Comparison of ENCODE assay signal across 10 mouse cellular contexts in the genomic region with DNA sequence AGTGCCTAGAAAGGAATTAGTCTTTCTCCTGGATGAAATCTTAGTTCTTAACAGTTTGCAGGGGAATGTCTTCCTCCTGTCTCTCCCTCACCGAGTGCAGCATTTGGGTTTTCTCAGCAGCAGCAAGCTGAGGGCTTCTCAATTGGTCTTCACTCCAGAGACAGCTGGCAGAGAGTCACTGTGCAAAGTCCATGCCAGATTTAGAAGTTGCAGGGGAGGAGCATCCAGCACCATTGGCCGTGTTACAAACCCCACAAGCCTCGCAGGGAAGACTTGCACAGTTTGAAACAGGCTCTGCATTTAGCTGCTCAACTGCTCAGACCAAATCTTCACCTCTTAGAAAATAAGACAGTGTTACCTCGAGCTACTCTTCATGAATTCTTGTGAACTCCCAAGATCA.
DNase-seq lines count a peak whose midpoint lies in the region; ATAC-seq and TF ChIP-seq lines count a peak whose summit lies in the region.
"Had no signal": no experiment of that assay in that cellular context is flagged by ENCODE, and none has a peak within 500 bp of the region (broad histone marks: within the 10 kb centered on the region; RNA-seq: fewer than 3 reads in every experiment).

No protein-coding gene starts in this region.

- no peaks in the 10 kb centered on the region for H3K9me3 ChIP-seq in hindbrain, embryonic 15.5 days
- no peaks in the 10 kb centered on the region for H3K9me3 ChIP-seq in hindbrain, embryonic 12.5 days (replicated peaks)
- no peaks in the 10 kb centered on the region for H3K9me3 ChIP-seq in lung, postnatal 0 days (ENCODE audit: low read length)
- H3K9me3 ChIP-seq: embryonic facial prominence, embryonic 13.5 days had no signal

- peak; percentile 61 for DNase-seq in cerebellum, adult 8-10 months
- peak; percentile 19 to 49 for DNase-seq in gastrocnemius, postnatal 4 days (ENCODE audit: low spot score in 2 of 2)
- peak; percentile 87 to 89 for DNase-seq in layer of hippocampus, adult 8-10 months (ENCODE audit: low spot score in 2 of 2)
- DNase-seq in lung, postnatal 0 days (ENCODE audit: low spot score): peak; percentile 81

- H3K27ac ChIP-seq in hindbrain, embryonic 15.5 days (replicated peaks): no peak overlapping the region
- H3K27ac ChIP-seq in hindbrain, embryonic 12.5 days: no peak overlapping the region
- H3K27ac ChIP-seq in lung, postnatal 0 days (ENCODE audit: low read length): no peak overlapping the region
- H3K27ac ChIP-seq: embryonic facial prominence, embryonic 13.5 days had no signal

- peaks cover 16% of the 10 kb centered on the region for H3K4me1 ChIP-seq in hindbrain, embryonic 15.5 days (replicated peaks)
- peaks cover 7% of the 10 kb centered on the region; the same call in 1 of the 2 replicates for H3K4me1 ChIP-seq in hindbrain, embryonic 12.5 days
- H3K4me1 ChIP-seq in lung, postnatal 0 days (ENCODE audit: insufficient read depth, low read depth, low read length): no peaks in the 10 kb centered on the region
- H3K4me1 ChIP-seq: embryonic facial prominence, embryonic 13.5 days; megakaryocyte, embryonic 14.5 days had no signal

- no peak overlapping the region for H3K9ac ChIP-seq in hindbrain, embryonic 15.5 days
- H3K9ac ChIP-seq in hindbrain, embryonic 12.5 days: no peak overlapping the region
- no peak overlapping the region for H3K9ac ChIP-seq in lung, postnatal 0 days (replicated peaks; ENCODE audit: low read depth)
- H3K9ac ChIP-seq: embryonic facial prominence, embryonic 13.5 days had no signal

- H3K27me3 ChIP-seq in hindbrain, embryonic 15.5 days: no peaks in the 10 kb centered on the region
- H3K27me3 ChIP-seq in hindbrain, embryonic 12.5 days: no peaks in the 10 kb centered on the region
- H3K27me3 ChIP-seq in lung, postnatal 0 days (replicated peaks; ENCODE audit: insufficient read depth, low read length): no peaks in the 10 kb centered on the region
- H3K27me3 ChIP-seq: embryonic facial prominence, embryonic 13.5 days; megakaryocyte, embryonic 14.5 days had no signal

- ATAC-seq in hindbrain, embryonic 15.5 days (ENCODE audit: low FRiP score, low read depth): peak; percentile 63; the same call in 1 of the 2 replicates
- no peak for ATAC-seq in hindbrain, embryonic 12.5 days (ENCODE audit: low FRiP score)
- ATAC-seq in lung, postnatal 0 days: peak; percentile 85
- no peak for ATAC-seq in megakaryocyte-erythroid progenitor cell, adult 5-6 weeks (replicated peaks; ENCODE audit: low FRiP score, low TSS enrichment, poor library complexity, severe bottlenecking)
- no peak for ATAC-seq in erythroid progenitor cell, adult 5-6 weeks (replicated peaks; ENCODE audit: low FRiP score, poor library complexity, severe bottlenecking)

- TF ChIP-seq EP300 in lung, postnatal 0 days (IDR thresholded peaks at IDR 0.05): peak; percentile 13; the same call in 1 of the 2 replicates

- no peak for TF ChIP-seq CTCF in lung, postnatal 0 days (IDR thresholded peaks at IDR 0.05)

- H3K4me2 ChIP-seq in hindbrain, embryonic 15.5 days: no peak overlapping the region
- H3K4me2 ChIP-seq in hindbrain, embryonic 12.5 days (replicated peaks): no peak overlapping the region
- no peak overlapping the region for H3K4me2 ChIP-seq in lung, postnatal 0 days (replicated peaks; ENCODE audit: low read depth, low read length)
- H3K4me2 ChIP-seq: embryonic facial prominence, embryonic 13.5 days had no signal

- 53% methylated on average over 4 of the region's 4 CpGs for whole genome bisulfite sequencing in hindbrain, embryonic 15.5 days
- 67% methylated on average over 4 of the region's 4 CpGs for WGBS in hindbrain, embryonic 12.5 days
- WGBS in lung, postnatal 0 days: 38% methylated on average over 4 of the region's 4 CpGs

- no peak overlapping the region for H3K4me3 ChIP-seq in hindbrain, embryonic 15.5 days
- H3K4me3 ChIP-seq in hindbrain, embryonic 12.5 days: no peak overlapping the region
- H3K4me3 ChIP-seq in lung, postnatal 0 days (ENCODE audit: low read depth, low read length): no peak overlapping the region
- H3K4me3 ChIP-seq: embryonic facial prominence, embryonic 13.5 days; megakaryocyte, embryonic 14.5 days had no signal

- H3K36me3 ChIP-seq in hindbrain, embryonic 15.5 days: peaks cover 6% of the 10 kb centered on the region
- H3K36me3 ChIP-seq in hindbrain, embryonic 12.5 days: no peaks in the 10 kb centered on the region
- H3K36me3 ChIP-seq in lung, postnatal 0 days (ENCODE audit: insufficient read depth, low read length): no peaks in the 10 kb centered on the region
- H3K36me3 ChIP-seq: embryonic facial prominence, embryonic 13.5 days had no signal

Comparison
In these comparisons a context has a peak if more than half of its experiments do, and no peak if none do; other contexts are left out.
1. ATAC-seq: peak in hindbrain, embryonic 15.5 days (single experiment) and lung, postnatal 0 days (single experiment); none in hindbrain, embryonic 12.5 days (single experiment), megakaryocyte-erythroid progenitor cell, adult 5-6 weeks (single experiment) and erythroid progenitor cell, adult 5-6 weeks (single experiment).
2. DNase-seq: peak in every context shown above with its lines; median percentile 88 in layer of hippocampus, adult 8-10 months; 81 in lung, postnatal 0 days; 61 in cerebellum, adult 8-10 months; 34 in gastrocnemius, postnatal 4 days.